ENCODE assay signal across 9 mouse cellular contexts in genomic region chr5:134485900-134486665, GRCm38 (mm10). TPM values are rescaled to one million over a fixed set of nuclear protein-coding genes. Genes with fewer than 3 reads are reported as not detected.
DNase-seq lines count a peak whose midpoint lies in the region; ATAC-seq and TF ChIP-seq lines count a peak whose summit lies in the region.
"Had no signal": no experiment of that assay in that cellular context is flagged by ENCODE, and none has a peak within 500 bp of the region (broad histone marks: within the 10 kb centered on the region; RNA-seq: fewer than 3 reads in every experiment).

No protein-coding gene starts in this region.

- TF ChIP-seq CTCF in left cerebral cortex, adult 2 months (IDR thresholded peaks at IDR 0.05), result peak; percentile 89

- H3K27ac ChIP-seq in left cerebral cortex, adult 2 months, result no peak overlapping the region
- H3K27ac ChIP-seq in forebrain, embryonic 12.5 days, result no peak overlapping the region
- H3K27ac ChIP-seq in hindbrain, embryonic 13.5 days, result no peak overlapping the region
- H3K27ac ChIP-seq in limb, embryonic 11.5 days (replicated peaks; ENCODE audit: low read depth, low read length), result no peak overlapping the region
- no peak overlapping the region for H3K27ac ChIP-seq in midbrain, embryonic 14.5 days (replicated peaks; ENCODE audit: low read depth, low read length)
- H3K27ac ChIP-seq: embryonic facial prominence, embryonic 12.5 days had no signal

- H3K36me3 ChIP-seq in forebrain, embryonic 12.5 days (replicated peaks), result peaks cover 22% of the 10 kb centered on the region
- H3K36me3 ChIP-seq in hindbrain, embryonic 13.5 days, result peaks cover 27% of the 10 kb centered on the region
- peaks cover 5% of the 10 kb centered on the region for H3K36me3 ChIP-seq in limb, embryonic 11.5 days (ENCODE audit: control insufficient read depth, insufficient read depth, low read length)
- H3K36me3 ChIP-seq in midbrain, embryonic 14.5 days (ENCODE audit: control insufficient read depth, insufficient read depth, low read length), result peaks cover 24% of the 10 kb centered on the region

- H3K4me3 ChIP-seq in left cerebral cortex, adult 2 months, result no peak overlapping the region
- no peak overlapping the region for H3K4me3 ChIP-seq in forebrain, embryonic 12.5 days (replicated peaks)
- no peak overlapping the region for H3K4me3 ChIP-seq in hindbrain, embryonic 13.5 days
- H3K4me3 ChIP-seq in limb, embryonic 11.5 days (ENCODE audit: low read depth, low read length), result no peak overlapping the region
- no peak overlapping the region for H3K4me3 ChIP-seq in midbrain, embryonic 14.5 days (replicated peaks; ENCODE audit: low read depth, low read length)
- H3K4me3 ChIP-seq: embryonic facial prominence, embryonic 12.5 days had no signal

- intact Hi-C loops in left cerebral cortex, adult 2 months (cut with DNase I), result loop anchor here (1.0 kb wide), 2 partner anchors 101 to 112 kb away; no protein-coding TSS in a partner anchor
- intact Hi-C loops in left cerebral cortex, postnatal 36 days (cut with DNase I), result loop anchor here (1.0 to 5.0 kb wide), 3 partner anchors 99 to 305 kb away; no protein-coding TSS in a partner anchor

- DNase-seq in left cerebral cortex, adult 2 months (ENCODE audit: extremely low spot score in 1 of 2, low spot score in 2 of 2), result peak; percentile 51 to 65
- no peak for DNase-seq in left cerebral cortex, postnatal 36 days (ENCODE audit: low spot score in 2 of 2)
- peak; percentile 69 for DNase-seq in c-Kit-positive CD71-negative TER-119-negative erythroid progenitor cells, embryonic 14.5 days (ENCODE audit: low read depth)
- DNase-seq in limb, embryonic 11.5 days (ENCODE audit: low spot score), result peak; percentile 92
- DNase-seq in midbrain, embryonic 14.5 days, result peak; percentile 94
- peak; percentile 69 to 87 for DNase-seq in spleen, postnatal 4 days (ENCODE audit: low spot score in 2 of 2)

- no peak overlapping the region for H3K4me2 ChIP-seq in forebrain, embryonic 12.5 days
- no peak overlapping the region for H3K4me2 ChIP-seq in hindbrain, embryonic 13.5 days
- H3K4me2 ChIP-seq in limb, embryonic 11.5 days (ENCODE audit: low read depth, severe bottlenecking), result no peak overlapping the region
- no peak overlapping the region for H3K4me2 ChIP-seq in midbrain, embryonic 14.5 days (ENCODE audit: low read length)
- H3K4me2 ChIP-seq: embryonic facial prominence, embryonic 12.5 days had no signal

- WGBS in forebrain, embryonic 12.5 days, result 61% methylated on average over 13 of the region's 13 CpGs
- WGBS in hindbrain, embryonic 13.5 days, result 63% methylated on average over 13 of the region's 13 CpGs
- WGBS in limb, embryonic 11.5 days, result 60% methylated on average over 13 of the region's 13 CpGs
- 60% methylated on average over 13 of the region's 13 CpGs for WGBS in midbrain, embryonic 14.5 days

- no peaks in the 10 kb centered on the region for H3K9me3 ChIP-seq in forebrain, embryonic 12.5 days
- no peaks in the 10 kb centered on the region for H3K9me3 ChIP-seq in hindbrain, embryonic 13.5 days
- no peaks in the 10 kb centered on the region for H3K9me3 ChIP-seq in limb, embryonic 11.5 days (ENCODE audit: control insufficient read depth, low read length)
- H3K9me3 ChIP-seq in midbrain, embryonic 14.5 days (ENCODE audit: control insufficient read depth, low read length), result no peaks in the 10 kb centered on the region
- H3K9me3 ChIP-seq: embryonic facial prominence, embryonic 12.5 days had no signal

- 0 out of 2 replicates have a peak, but pooled peaks cover 2% of the 10 kb centered on the region for H3K4me1 ChIP-seq in forebrain, embryonic 12.5 days
- no peaks in the 10 kb centered on the region for H3K4me1 ChIP-seq in hindbrain, embryonic 13.5 days (replicated peaks)
- peaks cover 3% of the 10 kb centered on the region; the same call in 1 of the 2 replicates for H3K4me1 ChIP-seq in limb, embryonic 11.5 days (ENCODE audit: control insufficient read depth, insufficient read depth, low read length)
- no peaks in the 10 kb centered on the region for H3K4me1 ChIP-seq in midbrain, embryonic 14.5 days (ENCODE audit: control insufficient read depth, insufficient read depth, low read length)

- no peak overlapping the region for H3K9ac ChIP-seq in forebrain, embryonic 12.5 days
- H3K9ac ChIP-seq in hindbrain, embryonic 13.5 days, result no peak overlapping the region
- no peak overlapping the region for H3K9ac ChIP-seq in limb, embryonic 11.5 days (ENCODE audit: low read length)
- H3K9ac ChIP-seq in midbrain, embryonic 14.5 days (replicated peaks; ENCODE audit: low read length), result no peak overlapping the region
- H3K9ac ChIP-seq: embryonic facial prominence, embryonic 12.5 days had no signal

- ATAC-seq in forebrain, embryonic 12.5 days (ENCODE audit: low FRiP score), result peak; percentile 72
- ATAC-seq in hindbrain, embryonic 13.5 days (ENCODE audit: low FRiP score), result peak; percentile 61
- 0 out of 2 replicates have a peak, but pooled peaks have one; percentile 13 for ATAC-seq in limb, embryonic 11.5 days (ENCODE audit: insufficient number of reproducible peaks, low FRiP score, low TSS enrichment, low read depth)
- peak; percentile 46; the same call in 1 of the 2 replicates for ATAC-seq in midbrain, embryonic 14.5 days (ENCODE audit: low FRiP score, low TSS enrichment)

- no peaks in the 10 kb centered on the region for H3K27me3 ChIP-seq in forebrain, embryonic 12.5 days
- no peaks in the 10 kb centered on the region for H3K27me3 ChIP-seq in hindbrain, embryonic 13.5 days
- H3K27me3 ChIP-seq in limb, embryonic 11.5 days (ENCODE audit: control insufficient read depth, insufficient read depth, low read length), result no peaks in the 10 kb centered on the region
- no peaks in the 10 kb centered on the region for H3K27me3 ChIP-seq in midbrain, embryonic 14.5 days (ENCODE audit: control insufficient read depth, insufficient read depth, low read length)
- H3K27me3 ChIP-seq: embryonic facial prominence, embryonic 12.5 days had no signal

RNA-seq across cellular contexts. Expression of gene Gtf2ird1, which starts 29.6 kb away (rescaled TPM):
- 10 to 100 TPM; 46.9 to 47.0 TPM for total RNA-seq in left cerebral cortex, adult 2 months (2021)
- 10 to 100 TPM; 38.5 to 57.8 TPM for total RNA-seq in left cerebral cortex, postnatal 36 days (2021)
- 111 and 112 TPM in 2 replicates for polyA plus RNA-seq in forebrain, embryonic 12.5 days (2016; fragmentation: Nextera tagmentation; extraction: Ambion mirVana)
- polyA plus RNA-seq in hindbrain, embryonic 13.5 days (2015; fragmentation: Nextera tagmentation; extraction: Ambion mirVana), result 74.5 and 76.0 TPM in 2 replicates
- polyA plus RNA-seq in limb, embryonic 11.5 days (2014; fragmentation: Nextera tagmentation; extraction: Ambion mirVana), result 126 and 135 TPM in 2 replicates
- polyA plus RNA-seq in midbrain, embryonic 14.5 days (2014; fragmentation: Nextera tagmentation; extraction: Ambion mirVana), result 75.1 and 75.5 TPM in 2 replicates

Comparison
In these comparisons a context has a peak if more than half of its experiments do, and no peak if none do; other contexts are left out.
1. DNase-seq: peak in left cerebral cortex, adult 2 months (2 of 2), c-Kit-positive CD71-negative TER-119-negative erythroid progenitor cells, embryonic 14.5 days (single experiment), limb, embryonic 11.5 days (single experiment), midbrain, embryonic 14.5 days (single experiment) and spleen, postnatal 4 days (2 of 2); none in left cerebral cortex, postnatal 36 days (0 of 2).
2. ATAC-seq: peak in every context shown above with its lines; median percentile 72 in forebrain, embryonic 12.5 days; 61 in hindbrain, embryonic 13.5 days; 46 in midbrain, embryonic 14.5 days; 13 in limb, embryonic 11.5 days.